Mouse (Mus musculus) forebrain, embryonic 15.5 days (tissue): Measurements from ENCODE around the gene Ube2e1. TPM values are rescaled to one million over a fixed set of nuclear protein-coding genes. Genes with fewer than 3 reads are reported as not detected.
"Not testable (repeated sequence)": the region's sequence is repeated elsewhere in the genome, so short reads cannot be mapped to it uniquely, and the experiment has no call there.

ENCODE experiments used
- ATAC-seq: fragments of 200-750 bp; cut with Nextera tagmentation; replicated peaks from 2 replicates; pipeline ENCODE4 v1.8.0; 2017; ENCODE audit warnings: mild to moderate bottlenecking, moderate TSS enrichment, moderate library complexity
- H3K27ac ChIP-seq: fragments of 300-500 bp; sonication (generic); replicated peaks from 2 replicates; pipeline ENCODE4 v1.5.1; 2015; ENCODE audit warnings: mild to moderate bottlenecking, inconsistent platforms
- H3K27me3 ChIP-seq: fragments of 300-500 bp; sonication (generic); 2 replicates; pipeline ENCODE4 v1.6.1; 2015; ENCODE audit warnings: inconsistent platforms
- H3K36me3 ChIP-seq: fragments of 300-500 bp; sonication (generic); 2 replicates; pipeline ENCODE4 v1.6.1; 2015; ENCODE audit warnings: mild to moderate bottlenecking, inconsistent platforms
- H3K4me1 ChIP-seq: fragments of 300-500 bp; sonication (generic); 2 replicates; pipeline ENCODE4 v1.6.1; 2015; ENCODE audit warnings: inconsistent platforms
- H3K4me2 ChIP-seq: fragments of 300-500 bp; sonication (generic); replicated peaks from 2 replicates; pipeline ENCODE4 v1.6.1; 2015; ENCODE audit warnings: mild to moderate bottlenecking, inconsistent platforms
- H3K4me3 ChIP-seq: fragments of 300-500 bp; sonication (generic); 2 replicates; pipeline ENCODE4 v1.5.1; 2015; ENCODE audit warnings: mild to moderate bottlenecking, inconsistent platforms
- H3K9ac ChIP-seq: fragments of 300-500 bp; sonication (generic); replicated peaks from 2 replicates; pipeline ENCODE4 v1.6.1; 2015; ENCODE audit warnings: mild to moderate bottlenecking, inconsistent platforms
- H3K9me3 ChIP-seq: fragments of 300-500 bp; sonication (generic); 2 replicates; pipeline ENCODE4 v1.6.1; 2016; ENCODE audit warnings: inconsistent platforms
- WGBS: fragments of 180-500 bp; shearing (Covaris S2); methylation state at CpG from one replicate; pipeline ENCODE4 v1.1.7; 2015; ENCODE audit warnings: mixed read lengths; 5-methylcytosine and 5-hydroxymethylcytosine counted together
- polyA plus RNA-seq: library from polyadenylated mRNA; unstranded; fragments of >200 nt; fragmentation: Nextera tagmentation; extraction: Ambion mirVana; gene quantifications from 2 replicates; pipeline ENCODE4 v1.2.1, GENCODE M21; 2015

Gene Ube2e1
- polyA plus RNA-seq, 1 experiment from 2014 or later: 214 TPM

GRCm38 (mm10) chr14:18274526-18274925 is 57.1 kb downstream of the Ube2e1 start:
- WGBS: 74% methylated on average over 1 of the region's 1 CpGs
- ATAC-seq: no peak
- H3K9ac ChIP-seq: no peak overlapping the region

DNA sequence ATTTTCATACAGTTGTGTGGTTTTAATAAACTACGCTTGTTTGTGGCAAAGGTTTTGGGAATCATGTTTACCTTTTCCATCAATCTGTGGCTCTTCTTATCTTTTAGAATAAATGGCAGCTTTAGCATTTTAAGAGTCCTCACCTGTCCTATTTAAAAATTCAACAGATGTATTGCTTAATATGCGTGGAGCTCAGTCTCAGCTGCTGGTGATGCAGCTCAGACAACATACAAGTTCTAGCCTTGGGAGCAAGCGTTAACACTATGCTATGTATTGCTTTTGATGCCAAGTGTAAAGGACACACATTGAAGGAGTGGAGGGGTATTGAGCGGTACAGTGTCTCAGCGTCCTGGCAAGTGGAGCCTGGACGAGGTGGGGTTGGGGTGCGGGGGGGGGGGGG is 60.0 kb downstream of the Ube2e1 start:
- Histone ChIP-seq H3K9me3 (no peaks in the 10 kb centered on the region), H3K4me2 (peak overlapping the region; percentile 50), H3K27ac (no peak overlapping the region), H3K9ac (peak overlapping the region; percentile 85), H3K4me1 (peaks cover 32% of the 10 kb centered on the region), H3K4me3 (peak overlapping the region; percentile 93), H3K36me3 (peaks cover 18% of the 10 kb centered on the region), H3K27me3 (no peaks in the 10 kb centered on the region)
- no peak for ATAC-seq
- WGBS: 6% methylated on average over 7 of the region's 7 CpGs

More at GRCm38 (mm10) chr14:18274526-18274925, 57.1 kb downstream of the Ube2e1 start:
- Histone ChIP-seq H3K4me1 (peaks cover 13% of the 10 kb centered on the region), H3K4me2 (no peak overlapping the region), H3K36me3 (peaks cover 18% of the 10 kb centered on the region), H3K4me3 (no peak overlapping the region), H3K27me3 (no peaks in the 10 kb centered on the region), H3K9me3 (no peaks in the 10 kb centered on the region), H3K27ac (no peak overlapping the region)

DNA sequence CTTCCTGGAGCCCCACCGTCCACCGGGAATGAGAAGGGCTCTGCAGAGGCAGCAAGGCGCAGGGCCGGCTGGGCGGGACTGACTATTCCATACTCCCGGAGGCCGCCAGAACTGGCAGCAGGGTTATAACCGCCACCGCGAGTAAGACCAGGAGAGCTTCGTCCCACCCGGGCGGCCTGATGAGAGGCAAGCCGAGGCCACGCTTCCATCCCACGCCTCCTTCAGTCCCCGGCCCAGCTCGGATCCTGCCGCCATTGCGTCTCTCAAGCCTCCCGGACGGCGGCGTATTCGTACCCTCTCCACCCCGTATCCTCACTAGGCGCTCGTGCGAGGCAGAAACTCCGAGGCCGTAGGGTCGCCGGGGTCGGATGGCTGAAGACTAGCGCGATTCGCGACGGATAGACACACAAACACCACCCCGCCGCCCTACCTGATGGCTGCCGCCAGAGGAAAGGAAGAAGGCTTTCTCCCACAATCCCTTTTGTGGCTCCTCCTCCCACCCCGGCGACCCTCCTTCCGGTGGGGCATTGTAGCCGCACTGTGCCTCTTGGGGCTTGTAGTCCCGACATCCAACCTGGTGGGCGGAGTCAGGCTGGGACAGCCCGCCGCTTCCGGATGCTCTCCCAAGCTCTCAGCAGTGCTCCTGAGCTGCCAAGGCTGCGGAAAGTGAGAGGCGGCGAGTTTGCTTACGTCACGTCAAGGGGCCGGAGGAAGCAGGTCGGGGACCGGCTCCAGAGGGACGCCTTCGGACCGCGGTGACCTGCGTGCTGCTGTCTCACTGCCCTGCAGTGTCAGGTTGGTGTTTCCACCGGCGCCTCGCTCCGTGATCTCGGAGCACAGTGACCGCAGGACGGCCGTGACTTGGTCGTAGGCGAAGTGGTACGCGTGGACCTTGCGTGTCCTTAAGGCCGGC is 60.9 kb downstream of the Ube2e1 start, which contains the start of the genes Nkiras1 and Rpl15:
TSS of gene Nkiras1 (plus strand) at position 608 of the 913 bp plus-strand sequence.
TSS of gene Rpl15 (minus strand) at position 863 of the 913 bp plus-strand sequence.
- H3K4me2 ChIP-seq: peak within 1 kb of the TSS; percentile 74
- H3K9me3 ChIP-seq: no peaks in the 10 kb centered on the region
- H3K36me3 ChIP-seq: peaks cover 22% of the 10 kb centered on the region
- peaks cover 32% of the 10 kb centered on the region for H3K4me1 ChIP-seq
- WGBS: under 1% methylated on average over 78 of the region's 78 CpGs
- H3K27me3 ChIP-seq: no peaks in the 10 kb centered on the region
- H3K9ac ChIP-seq: peak within 1 kb of the TSS; percentile 99
- H3K4me3 ChIP-seq: peak within 1 kb of the TSS; percentile 93
- peak within 1 kb of the TSS; percentile 83 for H3K27ac ChIP-seq
- peak; percentile 100 for ATAC-seq

DNA sequence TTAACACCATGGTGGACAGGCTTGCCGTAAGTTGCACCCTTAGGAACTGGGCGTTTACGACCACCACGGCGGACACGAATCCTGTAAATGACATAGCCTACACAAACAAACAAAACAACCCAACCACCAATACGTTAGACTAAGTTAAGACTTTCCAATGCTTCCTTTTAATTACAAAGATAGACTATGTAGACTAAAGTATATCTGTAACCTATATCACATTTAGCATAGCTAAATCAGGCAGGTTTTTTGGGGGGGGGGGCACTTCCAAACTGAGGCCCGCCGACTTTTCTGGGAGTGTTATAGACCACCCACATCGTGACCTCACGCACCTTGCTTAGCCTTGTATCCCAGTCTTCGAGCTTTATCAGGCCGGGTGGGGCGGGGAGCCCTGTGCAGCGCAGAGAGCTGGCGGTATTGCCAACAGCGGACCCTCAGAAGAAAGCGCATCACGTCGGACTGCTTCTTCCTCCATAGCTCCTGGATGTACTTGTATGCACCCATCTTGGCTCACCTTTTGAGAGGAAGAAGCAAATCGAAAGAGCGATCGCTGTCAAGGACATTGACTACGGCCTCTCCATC is 61.6 kb downstream of the Ube2e1 start:
- peaks cover 32% of the 10 kb centered on the region for H3K4me1 ChIP-seq
- under 1% methylated on average over 24 of the region's 24 CpGs for WGBS

GRCm38 (mm10) chr14:18263427-18263826 is 68.2 kb downstream of the Ube2e1 start:
- Histone ChIP-seq H3K9me3 (no peaks in the 10 kb centered on the region), H3K4me3 (no peak overlapping the region), H3K27ac (peak overlapping the region; percentile 56), H3K27me3 (no peaks in the 10 kb centered on the region), H3K9ac (no peak overlapping the region), H3K4me1 (peaks cover 27% of the 10 kb centered on the region), H3K36me3 (peaks cover 23% of the 10 kb centered on the region), H3K4me2 (no peak overlapping the region)
- 13% methylated on average over 4 of the region's 4 CpGs for WGBS
- peak; percentile 88 for ATAC-seq

More for the DNA sequence above, 61.6 kb downstream of the Ube2e1 start:
- Histone ChIP-seq H3K27ac (peak overlapping the region; percentile 83), H3K36me3 (peaks cover 22% of the 10 kb centered on the region), H3K4me3 (peak overlapping the region; percentile 93), H3K9ac (peak overlapping the region; percentile 99), H3K4me2 (peak overlapping the region; percentile 74)
- peak; percentile 6; the same call in 1 of the 2 replicates for ATAC-seq
- H3K9me3 ChIP-seq, H3K27me3 ChIP-seq: not testable (repeated sequence)

DNA sequence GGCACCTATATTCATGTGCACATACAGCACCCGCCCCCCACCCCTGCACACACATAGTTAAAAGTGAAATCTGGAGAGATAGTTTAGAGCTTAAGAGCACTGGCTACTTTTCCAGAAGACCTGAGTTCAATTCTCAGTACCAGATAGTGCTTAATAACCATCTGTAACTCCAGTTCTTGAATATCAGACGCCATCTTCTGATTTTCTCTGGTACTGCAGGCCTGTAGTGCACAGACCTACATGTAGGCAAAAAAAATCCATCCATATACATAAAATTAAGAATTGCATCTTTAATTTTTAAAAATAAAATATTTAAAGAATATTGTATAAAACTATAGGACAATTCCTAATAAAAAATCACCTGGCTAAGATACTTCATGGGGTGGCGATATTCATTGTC is 70.5 kb downstream of the Ube2e1 start:
- Histone ChIP-seq H3K36me3 (peaks cover 3% of the 10 kb centered on the region; the same call in 1 of the 2 replicates), H3K27ac (no peak overlapping the region), H3K9me3 (no peaks in the 10 kb centered on the region), H3K9ac (no peak overlapping the region), H3K4me1 (peaks cover 15% of the 10 kb centered on the region), H3K27me3 (no peaks in the 10 kb centered on the region), H3K4me2 (no peak overlapping the region), H3K4me3 (no peak overlapping the region)
- no peak for ATAC-seq
- WGBS: 85% methylated on average over 3 of the region's 3 CpGs

- no peak overlapping the region for H3K4me3 ChIP-seq
- no peak overlapping the region for H3K4me2 ChIP-seq
- no peaks in the 10 kb centered on the region for H3K36me3 ChIP-seq
- no peaks in the 10 kb centered on the region for H3K9me3 ChIP-seq
- no peak overlapping the region for H3K27ac ChIP-seq
- no peak overlapping the region for H3K9ac ChIP-seq
- H3K27me3 ChIP-seq: no peaks in the 10 kb centered on the region
- WGBS: 89% methylated on average over 21 of the region's 21 CpGs
- H3K4me1 ChIP-seq: peaks cover 3% of the 10 kb centered on the region; the same call in 1 of the 2 replicates
- ATAC-seq: no peak
Measured at GRCm38 (mm10) chr14:18242638-18243130, 89.0 kb downstream of the Ube2e1 start.

GRCm38 (mm10) chr14:18241786-18242185 is 89.9 kb downstream of the Ube2e1 start:
- peaks cover 3% of the 10 kb centered on the region; the same call in 1 of the 2 replicates for H3K4me1 ChIP-seq
- no peak overlapping the region for H3K4me2 ChIP-seq
- no peaks in the 10 kb centered on the region for H3K27me3 ChIP-seq
- no peak overlapping the region for H3K4me3 ChIP-seq
- 92% methylated on average over 4 of the region's 4 CpGs for WGBS
- no peak overlapping the region for H3K9ac ChIP-seq
- no peaks in the 10 kb centered on the region for H3K9me3 ChIP-seq
- H3K27ac ChIP-seq: no peak overlapping the region
- no peak for ATAC-seq
- no peaks in the 10 kb centered on the region for H3K36me3 ChIP-seq

- no peak for ATAC-seq
- no peaks in the 10 kb centered on the region for H3K9me3 ChIP-seq
- H3K4me2 ChIP-seq: no peak overlapping the region
- no peak overlapping the region for H3K27ac ChIP-seq
- 75% methylated on average over 7 of the region's 7 CpGs for WGBS
- H3K4me3 ChIP-seq: no peak overlapping the region
- H3K9ac ChIP-seq: no peak overlapping the region
- H3K4me1 ChIP-seq: peaks cover 3% of the 10 kb centered on the region; the same call in 1 of the 2 replicates
- H3K27me3 ChIP-seq: no peaks in the 10 kb centered on the region
- H3K36me3 ChIP-seq: no peaks in the 10 kb centered on the region
Measured at GRCm38 (mm10) chr14:18240132-18240531, 91.5 kb downstream of the Ube2e1 start.

- peak; percentile 89 for ATAC-seq
- peaks cover 3% of the 10 kb centered on the region; the same call in 1 of the 2 replicates for H3K4me1 ChIP-seq
- peak within 1 kb of the TSS; percentile 85 for H3K27ac ChIP-seq
- under 1% methylated on average over 66 of the region's 66 CpGs for WGBS
- H3K4me2 ChIP-seq: peak within 1 kb of the TSS; percentile 70
- H3K9me3 ChIP-seq: no peaks in the 10 kb centered on the region
- no peaks in the 10 kb centered on the region for H3K27me3 ChIP-seq
- no peaks in the 10 kb centered on the region for H3K36me3 ChIP-seq
- H3K4me3 ChIP-seq: peak within 1 kb of the TSS; percentile 98
- H3K9ac ChIP-seq: peak within 1 kb of the TSS; percentile 73
Measured at GRCm38 (mm10) chr14:18238750-18239731, 92.6 kb downstream of the Ube2e1 start, which contains the start of gene Nr1d2. Gene Nr1d2, minus strand, starts transcription at chr14:18239127.

DNA sequence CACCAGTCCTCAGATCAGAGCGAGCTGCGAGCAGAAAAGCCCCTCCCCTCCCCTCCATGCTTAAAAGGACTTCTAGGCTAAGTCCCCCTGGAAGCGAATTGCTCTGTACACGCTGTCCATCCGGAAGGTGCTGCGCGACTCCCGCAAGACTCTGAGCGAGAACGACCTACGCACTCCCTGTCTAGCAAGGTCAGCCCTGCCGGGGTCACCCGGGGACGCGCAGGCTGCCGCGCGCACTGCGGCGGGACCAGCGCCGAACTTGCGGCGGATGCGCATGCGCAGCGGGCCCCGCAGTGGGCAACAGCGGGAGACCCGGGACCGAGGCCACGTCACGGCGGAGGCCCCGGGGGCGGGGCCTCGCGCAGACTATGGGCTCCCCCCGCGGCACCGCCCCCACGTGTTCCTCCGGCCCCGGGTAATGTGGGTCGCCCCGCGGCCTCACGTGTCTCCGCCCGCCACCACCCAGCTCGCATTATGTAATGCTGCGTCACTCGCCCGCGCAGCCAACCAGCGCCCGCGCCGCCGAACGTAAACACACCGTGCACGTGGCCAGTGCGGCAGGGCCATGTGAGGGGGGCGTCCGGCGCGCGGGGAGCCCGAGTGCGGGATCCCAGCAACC is 93.4 kb downstream of the Ube2e1 start:
- peak overlapping the region; percentile 70 for H3K4me2 ChIP-seq
- peak overlapping the region; percentile 98 for H3K4me3 ChIP-seq
- H3K27ac ChIP-seq: peak overlapping the region; percentile 85
- WGBS: under 1% methylated on average over 71 of the region's 71 CpGs
- ATAC-seq: peak; percentile 97
- peaks cover 3% of the 10 kb centered on the region; the same call in 1 of the 2 replicates for H3K4me1 ChIP-seq
- no peaks in the 10 kb centered on the region for H3K27me3 ChIP-seq
- peak overlapping the region; percentile 73 for H3K9ac ChIP-seq
- H3K36me3 ChIP-seq: no peaks in the 10 kb centered on the region
- no peaks in the 10 kb centered on the region for H3K9me3 ChIP-seq
